Mouse (Mus musculus): ENCODE results near the gene Xirp1. TPM values are rescaled to one million over a fixed set of nuclear protein-coding genes. Genes with fewer than 3 reads are reported as not detected.
A peak's percentile ranks its signal among the peaks of the same experiment; 100 is the strongest.
"Not testable (repeated sequence)": the region's sequence is repeated elsewhere in the genome, so short reads cannot be mapped to it uniquely, and the experiment has no call there.

The Xirp1 gene
- polyA plus RNA-seq, 1 experiment = not detected

DNA sequence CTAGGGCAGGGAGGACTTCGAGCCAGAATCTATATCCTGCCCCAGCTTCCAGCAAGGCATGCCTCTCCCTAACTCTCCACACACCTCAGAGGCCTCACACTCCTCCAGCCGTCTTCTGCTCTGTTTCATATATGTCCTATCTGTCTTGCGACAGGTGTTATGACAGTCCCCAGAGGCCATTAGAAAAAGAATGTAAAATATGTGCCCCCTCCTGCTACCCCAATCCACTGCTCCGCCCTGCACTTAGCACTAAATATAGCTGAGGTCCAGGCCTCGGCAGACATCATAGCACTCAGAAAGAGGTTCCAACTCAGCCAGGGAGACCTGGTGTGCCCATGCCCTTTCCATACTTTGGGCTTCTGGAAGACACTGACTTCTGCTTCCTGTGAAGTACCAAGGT, 2.2 kb downstream of the Xirp1 start:
- TF ChIP-seq POLR2A (IDR thresholded peaks at IDR 0.05; ENCODE audit: low read depth, low read length) (no peak), CTCF (IDR thresholded peaks at IDR 0.05; ENCODE audit: extremely low read depth, insufficient read length, insufficient replicate concordance, low read depth, low read length) (no peak)
- Histone ChIP-seq H3K27me3 (ENCODE audit: control insufficient read depth, insufficient read depth, low read length) (no peaks in the 10 kb centered on the region), H3K27ac (ENCODE audit: insufficient read depth, low read depth, low read length) (no peak overlapping the region), H3K36me3 (ENCODE audit: control insufficient read depth, insufficient read depth, low read length) (no peaks in the 10 kb centered on the region), H3K4me1 (ENCODE audit: control insufficient read depth, insufficient read depth, insufficient read length, low read length) (no peaks in the 10 kb centered on the region), H3K4me3 (ENCODE audit: low read depth, low read length) (no peak overlapping the region)
- 59% methylated on average over 5 of the region's 5 CpGs for WGBS

DNA sequence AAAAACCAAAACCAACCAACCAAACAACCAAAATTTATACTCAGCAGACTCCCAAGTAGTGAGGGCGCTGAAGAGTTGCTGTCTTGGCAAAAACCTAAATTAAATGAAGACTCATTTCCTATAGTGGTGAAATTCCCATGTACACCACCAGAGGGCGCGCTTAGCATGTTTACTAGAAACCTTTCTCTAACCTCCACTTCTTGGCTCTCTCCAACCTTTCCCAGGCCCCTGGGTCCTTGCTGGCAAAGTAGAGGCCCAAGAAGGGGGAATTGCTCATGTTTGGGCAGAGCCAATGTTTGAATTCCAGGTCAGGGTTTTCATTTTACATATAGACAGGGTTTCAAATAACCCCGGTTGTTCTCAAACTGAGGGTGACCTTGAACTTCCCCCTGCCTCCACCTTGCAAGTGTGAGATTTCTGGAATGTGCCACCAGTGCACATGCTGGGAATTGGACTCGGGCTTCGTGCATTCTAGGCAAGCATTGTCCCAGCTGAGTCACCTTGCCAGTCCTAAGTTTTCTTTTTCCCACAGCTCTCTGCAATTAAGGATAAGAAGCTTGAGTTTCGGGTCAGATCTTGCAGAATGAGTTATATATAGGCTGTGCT, 3.0 kb downstream of the Xirp1 start:
- H3K4me3 ChIP-seq (ENCODE audit: low read depth, low read length) = no peak overlapping the region
- no peaks in the 10 kb centered on the region for H3K27me3 ChIP-seq (ENCODE audit: control insufficient read depth, insufficient read depth, low read length)
- no peak overlapping the region for H3K27ac ChIP-seq (ENCODE audit: insufficient read depth, low read depth, low read length)
- H3K36me3 ChIP-seq (ENCODE audit: control insufficient read depth, insufficient read depth, low read length) = no peaks in the 10 kb centered on the region
- TF ChIP-seq CTCF (IDR thresholded peaks at IDR 0.05; ENCODE audit: extremely low read depth, insufficient read length, insufficient replicate concordance, low read depth, low read length) (peak; percentile 69; the same call in 1 of the 2 replicates), POLR2A (IDR thresholded peaks at IDR 0.05; ENCODE audit: low read depth, low read length) (no peak)
- H3K4me1 ChIP-seq (ENCODE audit: control insufficient read depth, insufficient read depth, insufficient read length, low read length) = no peaks in the 10 kb centered on the region
- WGBS = 30% methylated on average over 7 of the region's 7 CpGs

DNA sequence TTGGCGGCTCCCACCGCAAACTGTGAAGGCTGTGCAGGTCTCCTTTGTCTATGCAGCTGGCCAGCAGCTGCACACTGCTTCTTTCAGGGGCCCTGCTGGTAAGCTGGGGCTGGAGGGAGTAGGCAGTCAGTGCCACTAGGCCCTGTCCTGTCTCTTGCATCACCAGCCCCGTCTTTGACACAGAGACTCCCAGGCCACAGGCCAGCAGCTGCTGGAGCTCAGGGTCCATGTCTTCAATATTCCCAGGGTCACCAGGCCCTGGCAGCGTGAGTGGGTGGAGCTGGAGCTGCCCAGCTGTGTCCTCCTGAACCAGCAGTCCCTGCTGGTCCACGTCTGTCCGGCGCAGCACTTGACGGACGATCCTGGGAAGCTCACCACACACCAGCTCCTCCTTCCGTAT, 6.4 kb downstream of the Xirp1 start:
- no peaks in the 10 kb centered on the region for H3K27me3 ChIP-seq (ENCODE audit: control insufficient read depth, insufficient read depth, low read length)
- no peaks in the 10 kb centered on the region for H3K4me1 ChIP-seq (ENCODE audit: control insufficient read depth, insufficient read depth, insufficient read length, low read length)
- H3K36me3 ChIP-seq (ENCODE audit: control insufficient read depth, insufficient read depth, low read length) = no peaks in the 10 kb centered on the region
- WGBS = 83% methylated on average over 10 of the region's 10 CpGs
- no peak for TF ChIP-seq POLR2A (IDR thresholded peaks at IDR 0.05; ENCODE audit: low read depth, low read length)
- no peak for TF ChIP-seq CTCF (IDR thresholded peaks at IDR 0.05; ENCODE audit: extremely low read depth, insufficient read length, insufficient replicate concordance, low read depth, low read length)
- H3K4me3 ChIP-seq (ENCODE audit: low read depth, low read length) = no peak overlapping the region
- H3K27ac ChIP-seq (ENCODE audit: insufficient read depth, low read depth, low read length) = no peak overlapping the region

DNA sequence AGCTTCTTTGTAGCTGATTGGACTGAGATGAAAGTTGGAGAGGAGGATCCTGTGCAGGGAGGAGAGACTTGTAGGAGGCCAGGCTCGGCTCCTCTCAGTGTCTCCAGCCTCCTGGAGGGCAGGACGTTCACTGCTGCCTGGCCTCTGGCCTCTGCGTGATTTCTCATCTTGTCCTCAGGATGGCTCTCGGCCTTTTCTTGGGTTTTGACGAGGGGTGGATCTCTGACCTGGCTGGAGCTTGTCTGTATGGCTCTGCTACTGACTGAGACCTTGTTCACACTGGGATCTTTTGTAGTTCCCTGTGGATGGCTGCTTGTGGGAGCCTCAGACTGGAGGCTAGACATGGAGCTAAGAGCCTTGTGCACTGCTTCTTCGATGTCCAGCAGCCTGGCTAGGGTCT, 8.6 kb downstream of the Xirp1 start:
- H3K4me1 ChIP-seq (ENCODE audit: control insufficient read depth, insufficient read depth, insufficient read length, low read length) = peaks cover 3% of the 10 kb centered on the region; the same call in 1 of the 2 replicates
- no peaks in the 10 kb centered on the region for H3K36me3 ChIP-seq (ENCODE audit: control insufficient read depth, insufficient read depth, low read length)
- no peak overlapping the region for H3K27ac ChIP-seq (ENCODE audit: insufficient read depth, low read depth, low read length)
- H3K27me3 ChIP-seq (ENCODE audit: control insufficient read depth, insufficient read depth, low read length) = no peaks in the 10 kb centered on the region
- 89% methylated on average over 6 of the region's 6 CpGs for WGBS
- H3K4me3 ChIP-seq (ENCODE audit: low read depth, low read length) = no peak overlapping the region
- TF ChIP-seq POLR2A (IDR thresholded peaks at IDR 0.05; ENCODE audit: low read depth, low read length) (no peak), CTCF (IDR thresholded peaks at IDR 0.05; ENCODE audit: extremely low read depth, insufficient read length, insufficient replicate concordance, low read depth, low read length) (no peak)

DNA sequence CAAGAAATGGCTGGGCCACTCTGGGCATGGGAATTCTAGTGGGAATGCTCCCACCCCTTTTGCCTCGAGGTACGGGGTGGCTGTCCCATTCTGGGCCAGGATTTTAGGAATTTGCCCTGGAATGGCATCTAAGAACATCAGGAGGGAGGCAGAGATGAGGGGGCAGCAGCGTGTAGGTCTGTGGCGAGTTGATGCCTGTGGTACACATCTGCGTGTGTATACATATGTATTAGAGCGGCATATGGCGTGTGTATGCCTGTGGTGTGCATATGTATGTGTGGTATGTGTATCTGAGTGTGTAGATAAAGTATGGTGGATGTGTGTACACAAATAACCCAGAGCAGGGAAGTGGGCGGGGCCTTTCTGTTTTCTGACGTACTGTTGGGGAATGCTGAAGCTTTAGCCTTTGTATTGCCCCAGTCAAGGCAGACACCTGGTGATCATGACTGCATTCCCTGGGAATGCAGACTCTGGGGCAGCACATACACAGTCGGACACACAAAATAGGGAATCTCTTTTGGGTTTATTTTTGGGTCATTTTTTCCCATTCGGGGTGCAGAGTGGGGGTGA, 10.1 kb downstream of the Xirp1 start:
- Histone ChIP-seq H3K36me3 (ENCODE audit: control insufficient read depth, insufficient read depth, low read length) (no peaks in the 10 kb centered on the region), H3K4me3 (ENCODE audit: low read depth, low read length) (no peak overlapping the region), H3K27ac (ENCODE audit: insufficient read depth, low read depth, low read length) (no peak overlapping the region), H3K4me1 (ENCODE audit: control insufficient read depth, insufficient read depth, insufficient read length, low read length) (peaks cover 3% of the 10 kb centered on the region; the same call in 1 of the 2 replicates), H3K27me3 (ENCODE audit: control insufficient read depth, insufficient read depth, low read length) (no peaks in the 10 kb centered on the region)
- 67% methylated on average over 11 of the region's 11 CpGs for WGBS
- TF ChIP-seq POLR2A (IDR thresholded peaks at IDR 0.05; ENCODE audit: low read depth, low read length) = no peak
- TF ChIP-seq CTCF (IDR thresholded peaks at IDR 0.05; ENCODE audit: extremely low read depth, insufficient read length, insufficient replicate concordance, low read depth, low read length) = no peak

DNA sequence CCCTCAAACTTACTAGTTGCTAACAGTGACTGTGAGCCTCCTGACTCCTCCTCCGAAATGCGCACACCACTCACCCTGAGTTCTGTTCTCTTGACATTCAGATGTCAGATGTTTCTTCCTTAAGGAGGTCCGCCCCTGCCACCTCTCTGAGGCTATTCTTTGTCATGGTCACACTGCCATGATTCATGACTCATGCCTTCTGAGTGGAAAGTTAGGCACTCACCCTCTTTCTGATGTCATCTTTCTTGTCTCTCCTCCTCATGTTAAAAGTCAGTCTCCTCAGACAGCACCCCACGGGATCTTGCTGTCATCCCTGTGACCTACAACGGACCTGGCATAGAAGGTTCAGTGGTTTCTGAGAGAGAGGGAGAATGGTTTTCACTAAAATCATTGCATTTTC, 10.6 kb downstream of the Xirp1 start:
- H3K27ac ChIP-seq (ENCODE audit: insufficient read depth, low read depth, low read length) = no peak overlapping the region
- WGBS = 90% methylated on average over 5 of the region's 5 CpGs
- TF ChIP-seq CTCF (IDR thresholded peaks at IDR 0.05; ENCODE audit: extremely low read depth, insufficient read length, insufficient replicate concordance, low read depth, low read length) = no peak
- TF ChIP-seq POLR2A (IDR thresholded peaks at IDR 0.05; ENCODE audit: low read depth, low read length) = no peak
- H3K36me3 ChIP-seq (ENCODE audit: control insufficient read depth, insufficient read depth, low read length) = no peaks in the 10 kb centered on the region
- H3K4me3 ChIP-seq (ENCODE audit: low read depth, low read length) = no peak overlapping the region
- no peaks in the 10 kb centered on the region for H3K27me3 ChIP-seq (ENCODE audit: control insufficient read depth, insufficient read depth, low read length)
- H3K4me1 ChIP-seq (ENCODE audit: control insufficient read depth, insufficient read depth, insufficient read length, low read length) = peaks cover 3% of the 10 kb centered on the region; the same call in 1 of the 2 replicates

DNA sequence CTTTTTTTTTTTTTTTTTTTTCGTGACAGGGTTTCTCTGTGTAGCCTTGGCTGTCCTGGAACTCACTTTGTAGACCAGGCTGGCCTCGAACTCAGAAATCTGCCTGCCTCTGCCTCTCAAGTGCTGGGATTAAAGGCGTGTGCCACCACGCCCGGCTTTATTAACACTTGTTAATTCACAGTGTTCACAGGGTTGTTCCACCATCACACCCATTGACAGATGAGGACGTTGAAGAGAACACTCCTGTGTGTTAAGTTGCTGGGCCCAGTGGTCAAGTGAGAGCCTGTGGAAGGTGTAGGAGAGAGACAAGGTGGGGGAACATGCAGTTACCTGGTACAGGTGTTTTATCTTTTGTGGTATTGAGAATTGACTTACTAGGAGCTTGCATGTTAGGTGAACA, 11.2 kb downstream of the Xirp1 start:
- 63% methylated on average over 6 of the region's 6 CpGs for WGBS
- H3K4me3 ChIP-seq (ENCODE audit: low read depth, low read length); H3K4me1 ChIP-seq (ENCODE audit: control insufficient read depth, insufficient read depth, insufficient read length, low read length); H3K27me3 ChIP-seq (ENCODE audit: control insufficient read depth, insufficient read depth, low read length); H3K36me3 ChIP-seq (ENCODE audit: control insufficient read depth, insufficient read depth, low read length); H3K27ac ChIP-seq (ENCODE audit: insufficient read depth, low read depth, low read length): not testable (repeated sequence)
